Mouse (Mus musculus): ENCODE data around the gene Trio. TPM values are rescaled to one million over a fixed set of nuclear protein-coding genes. Genes with fewer than 3 reads are reported as not detected.
A peak's percentile ranks its signal among the peaks of the same experiment; 100 is the strongest.

Gene Trio
- total RNA-seq, 2 experiments from 2014 or later, result 278 to 290 TPM

GRCm38 (mm10) chr15:27702031-27702971 is 323.3 kb downstream of the Trio start:
- intact Hi-C loops (cut with DNase I), result no loop called here
- peak; percentile 13 for DNase-seq

GRCm38 (mm10) chr15:27697632-27698031 is 328.0 kb downstream of the Trio start:
- no peak for DNase-seq
- intact Hi-C loops (cut with DNase I), result no loop called here

GRCm38 (mm10) chr15:27693235-27693634 is 332.4 kb downstream of the Trio start:
- intact Hi-C loops (cut with DNase I), result no loop called here
- no peak for DNase-seq

GRCm38 (mm10) chr15:27692161-27692560 is 333.5 kb downstream of the Trio start:
- intact Hi-C loops (cut with DNase I), result no loop called here
- DNase-seq, result no peak

- DNase-seq, result no peak
- intact Hi-C loops (cut with DNase I), result no loop called here
Measured at GRCm38 (mm10) chr15:27691213-27691612, 334.4 kb downstream of the Trio start.

- intact Hi-C loops (cut with DNase I), result no loop called here
- no peak for DNase-seq
Measured at GRCm38 (mm10) chr15:27688041-27688651, 337.5 kb downstream of the Trio start.

- DNase-seq, result no peak
- intact Hi-C loops (cut with DNase I), result no loop called here
Measured at GRCm38 (mm10) chr15:27684813-27685212, 340.8 kb downstream of the Trio start.

- intact Hi-C loops (cut with DNase I), result no loop called here
Measured at GRCm38 (mm10) chr15:27683206-27683605, 342.4 kb downstream of the Trio start.

GRCm38 (mm10) chr15:27682619-27683018 is 343.0 kb downstream of the Trio start:
- intact Hi-C loops (cut with DNase I), result no loop called here
- DNase-seq, result no peak

More at GRCm38 (mm10) chr15:27683206-27683605, 342.4 kb downstream of the Trio start:
- no peak for DNase-seq

- DNase-seq, result peak; percentile 93
- intact Hi-C loops (cut with DNase I), result no loop called here
Measured at GRCm38 (mm10) chr15:27681419-27682187, 344.0 kb downstream of the Trio start, which contains the start of gene Otulinl. Gene Otulinl, minus strand, starts transcription at chr15:27681579.

- intact Hi-C loops (cut with DNase I), result no loop called here
- DNase-seq, result no peak
Measured at GRCm38 (mm10) chr15:27680997-27681396, 344.7 kb downstream of the Trio start.

Other genes with a start within 250 kb of the Trio start
- 1 to 10 TPM; 4.0 to 4.2 TPM for gene Dnah5, start 177.9 kb upstream of the Trio start, total RNA-seq (2021)

Measured in left cerebral cortex, postnatal 4 days (tissue).